Mouse (Mus musculus) cerebellum, adult 11-12 months (tissue): Measurements from ENCODE around the gene Fxr2.
A peak's percentile ranks its signal among the peaks of the same experiment; 100 is the strongest.

Experiments
- DNase-seq: peaks from one replicate; pipeline ENCODE4 v3.0.0; 2022

Fxr2 gene

DNA sequence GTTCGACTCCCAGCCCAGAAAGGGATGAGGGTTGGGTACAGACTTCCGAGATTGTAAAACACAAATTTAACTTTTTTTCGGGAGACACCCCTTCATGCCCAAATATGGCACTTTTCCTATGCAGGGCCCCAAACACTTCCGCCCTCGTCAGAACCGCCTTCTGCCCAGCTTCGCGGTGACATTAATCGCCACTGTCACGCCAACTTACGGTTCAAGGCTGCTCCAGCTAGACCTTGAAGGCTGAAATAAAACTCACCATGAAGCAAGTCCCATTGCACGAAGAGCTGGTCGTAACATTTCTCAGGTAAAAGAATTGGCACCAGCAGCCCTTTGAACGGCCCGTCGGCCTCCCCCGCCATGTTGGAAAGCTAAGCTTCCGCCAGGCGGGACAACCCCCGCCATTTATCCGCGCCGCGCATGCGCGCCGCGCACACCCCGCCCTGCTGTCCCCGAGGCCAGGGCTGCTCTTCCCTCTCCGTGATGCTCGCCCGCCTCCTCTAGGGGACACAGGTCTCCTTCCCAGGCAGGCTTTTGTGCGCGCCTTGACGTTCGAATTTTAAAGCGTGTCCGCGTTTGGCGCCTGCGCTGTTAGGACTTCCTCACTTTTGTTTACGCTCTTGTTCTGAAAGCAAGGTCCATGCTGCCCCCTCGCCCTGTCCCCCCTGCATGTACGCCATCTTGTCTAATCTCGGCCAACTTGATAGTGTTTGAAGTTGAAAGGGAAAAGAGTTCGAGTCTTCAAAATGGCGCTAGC, 29.6 kb downstream of the Fxr2 start, which contains the start of gene Mpdu1:
Gene Mpdu1 (minus strand): TSS at position 430 of the 754 bp plus-strand sequence.
- peak; percentile 98 for DNase-seq

DNA sequence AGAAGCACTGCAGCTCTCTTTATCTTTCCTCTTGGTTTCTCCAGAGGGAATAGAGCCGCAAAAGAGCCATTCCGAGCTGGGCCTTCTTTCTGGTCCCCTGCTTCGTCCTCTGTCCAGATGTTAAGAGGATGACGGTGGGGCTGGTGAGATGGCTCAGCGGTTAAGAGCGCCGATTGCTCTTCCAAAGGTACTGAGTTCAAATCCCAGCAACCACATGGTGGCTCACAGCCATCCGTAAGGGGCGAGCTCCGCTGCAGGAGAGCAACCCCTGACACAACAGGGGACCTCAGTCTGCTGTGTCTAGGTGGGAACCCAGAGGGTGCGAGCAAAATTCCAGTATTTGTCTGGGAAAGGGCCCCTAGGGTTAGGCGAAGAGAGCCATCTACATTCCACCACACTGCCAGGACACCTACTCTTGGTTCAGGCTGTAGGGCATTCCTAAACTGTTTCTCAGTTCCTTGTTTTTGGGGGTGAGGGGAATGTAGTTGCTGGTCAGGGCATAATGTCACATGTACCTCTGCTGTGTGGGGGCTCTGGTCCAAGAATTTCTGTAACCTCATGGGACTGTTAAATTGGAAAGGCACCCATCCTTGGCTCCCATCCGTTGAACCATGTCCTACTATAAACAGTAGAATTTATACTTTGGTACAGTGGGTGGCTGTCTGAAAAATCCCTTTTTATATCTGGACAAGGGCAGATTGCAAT, 30.3 kb downstream of the Fxr2 start:
- peak; percentile 72 for DNase-seq

DNA sequence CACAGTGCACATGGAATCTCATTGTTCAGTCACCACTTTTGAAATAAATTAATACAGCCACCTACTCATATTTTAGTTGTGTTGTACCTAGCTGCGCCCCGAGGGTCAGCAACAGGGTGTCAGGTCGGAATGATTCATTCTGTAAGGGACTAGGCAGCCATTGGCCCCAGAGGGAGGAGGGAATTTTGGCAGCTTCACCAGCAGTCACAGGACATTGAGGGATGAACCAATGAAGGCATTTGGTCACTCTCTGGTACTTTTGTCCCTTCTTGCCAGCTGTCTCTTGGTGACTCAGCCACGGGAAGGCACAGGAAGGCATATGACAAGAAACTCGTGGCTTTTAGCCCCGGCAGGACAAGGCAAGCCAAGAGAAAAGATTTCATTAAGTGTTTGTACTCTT, 31.0 kb downstream of the Fxr2 start:
- peak; percentile 60 for DNase-seq

DNA sequence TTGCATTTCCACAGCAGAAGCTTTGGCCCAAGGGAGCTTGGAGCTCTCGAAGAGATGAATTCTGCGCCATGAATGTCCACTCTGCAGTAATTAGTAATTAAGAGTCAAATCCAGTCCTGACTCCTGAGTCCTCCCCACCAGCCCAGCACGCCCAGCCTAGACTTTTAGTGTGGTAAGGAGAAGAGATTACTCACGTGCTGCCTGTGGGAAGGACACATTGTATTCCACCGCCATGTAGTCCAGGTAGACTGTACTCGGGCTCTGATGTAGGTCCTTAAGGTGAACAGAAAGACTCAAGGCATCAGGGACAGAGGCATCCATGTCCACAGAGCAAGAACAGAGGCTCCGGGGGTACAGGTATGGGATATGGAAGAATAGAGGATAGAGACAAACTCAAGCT, 32.1 kb downstream of the Fxr2 start:
- DNase-seq, result peak; percentile 30

DNA sequence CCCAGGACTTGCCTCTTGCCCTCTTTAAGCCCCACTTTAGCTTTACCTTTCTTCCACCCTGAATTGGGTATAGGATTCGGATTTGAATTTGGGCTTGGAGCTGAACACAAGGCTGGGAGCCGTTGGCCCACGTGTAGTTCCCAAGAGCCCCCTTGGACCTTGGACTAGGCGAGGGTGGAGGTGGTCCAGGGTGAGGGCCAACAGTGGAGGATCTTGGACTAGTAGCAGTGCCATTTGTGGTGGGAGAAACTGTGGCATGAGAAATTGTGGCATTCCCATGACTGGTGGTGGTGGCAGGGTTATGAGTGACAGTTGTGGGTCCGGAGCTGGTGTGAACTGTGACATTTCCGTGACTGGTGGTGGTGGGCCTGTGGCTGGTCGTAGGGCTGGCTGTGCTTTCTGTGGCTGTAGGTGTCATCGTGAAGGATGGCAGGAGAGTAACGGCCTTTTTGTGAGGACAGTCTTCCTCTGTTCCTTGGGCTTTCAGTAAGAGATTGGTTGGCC, 32.7 kb downstream of the Fxr2 start:
- peak; percentile 30 for DNase-seq

DNA sequence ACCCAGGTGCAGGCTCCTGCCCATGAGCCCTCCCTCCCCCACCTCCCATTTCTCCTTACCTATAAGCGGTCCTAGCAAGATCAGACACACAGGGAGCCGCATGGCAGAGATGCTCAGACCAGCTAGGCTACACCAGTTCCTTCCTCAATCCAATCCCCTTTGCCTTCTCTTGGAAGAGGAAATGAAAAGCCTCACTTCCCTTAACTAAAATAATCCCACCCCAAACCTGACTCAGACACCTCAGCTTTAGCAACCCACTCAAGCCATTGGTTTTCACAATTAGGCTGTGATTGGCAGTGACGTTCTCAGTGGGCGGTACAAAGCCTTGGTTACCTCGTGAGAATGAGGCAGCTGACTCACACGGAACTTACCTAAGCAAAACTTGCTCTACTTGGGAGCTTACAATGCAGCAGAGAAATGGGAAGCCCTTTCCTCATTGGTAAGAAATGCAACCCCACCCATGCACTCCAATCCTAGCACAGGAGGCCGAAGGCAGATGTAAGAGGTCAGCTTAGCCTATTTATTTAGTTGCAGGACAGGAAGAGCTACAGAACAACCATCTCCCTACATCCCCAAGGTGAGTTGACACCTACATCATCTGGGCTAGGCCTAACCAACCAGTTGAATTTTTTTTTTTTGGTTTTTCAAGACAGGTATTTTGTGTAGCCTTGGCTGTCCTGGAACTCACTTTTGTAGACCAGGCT, 33.3 kb downstream of the Fxr2 start, which contains the start of gene Cd68:
Gene Cd68 (minus strand): TSS at position 193 of the 704 bp plus-strand sequence.
- DNase-seq, result no peak

DNA sequence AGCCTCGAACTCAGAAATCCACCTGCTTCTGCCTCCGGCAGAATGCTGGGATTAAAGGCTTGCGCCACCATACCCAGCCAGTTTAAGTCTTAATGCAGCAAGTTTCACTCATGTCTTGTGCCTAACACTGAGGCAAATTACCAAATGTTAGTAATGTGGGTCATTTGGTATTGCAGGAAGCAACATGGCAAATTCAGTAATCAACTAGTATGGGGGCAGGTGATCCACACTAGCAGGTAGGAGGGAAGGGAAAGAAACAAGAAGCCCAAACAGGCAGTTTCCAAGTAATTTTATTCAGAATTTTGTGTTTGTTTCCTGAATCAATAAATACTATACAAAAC, 33.8 kb downstream of the Fxr2 start:
- DNase-seq, result no peak

DNA sequence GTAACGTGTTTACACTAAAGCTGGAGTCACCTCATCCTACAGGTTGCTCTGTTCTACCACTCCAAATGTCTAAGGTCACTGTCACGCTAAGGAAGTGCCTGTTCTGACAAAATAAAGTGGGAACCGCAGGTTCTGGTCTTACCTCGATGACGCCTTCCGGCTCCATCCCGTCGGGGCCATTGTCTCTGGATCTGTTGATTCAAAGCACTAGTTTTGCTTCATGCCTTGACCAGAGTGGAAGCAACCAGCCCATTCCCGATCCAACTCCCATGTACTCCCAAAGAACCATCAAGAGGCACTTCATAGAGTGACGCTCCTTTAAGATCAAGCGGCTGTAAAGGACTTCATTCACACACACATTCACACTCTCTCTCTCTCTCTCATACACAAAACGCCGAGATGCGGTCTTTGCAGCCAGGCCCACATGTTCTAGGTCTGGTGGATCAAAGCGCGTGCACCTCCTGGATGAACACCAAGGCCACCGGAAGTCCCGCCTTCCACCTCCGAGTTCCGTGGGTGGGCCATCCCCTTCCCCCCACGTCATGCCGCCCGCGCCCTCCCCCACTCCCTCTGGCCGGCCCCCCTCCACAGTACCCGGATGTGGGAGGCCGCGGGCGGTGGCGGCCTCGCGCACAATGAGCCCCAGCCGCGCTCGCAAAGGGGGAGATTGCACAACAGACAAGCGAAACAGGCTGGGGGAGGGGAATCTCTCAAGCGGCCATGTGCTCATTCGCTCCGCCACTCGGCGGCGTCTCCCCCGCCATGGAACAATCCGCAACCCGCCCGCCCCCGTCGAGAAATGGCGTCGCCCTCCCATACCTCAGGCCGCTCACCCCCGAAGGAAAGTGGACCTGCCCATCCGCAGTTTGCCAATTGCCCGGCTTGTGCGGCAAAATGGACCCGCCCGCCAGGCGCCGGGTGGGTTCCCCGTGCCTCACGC, 38.3 kb downstream of the Fxr2 start:
- DNase-seq, result peak; percentile 97

DNA sequence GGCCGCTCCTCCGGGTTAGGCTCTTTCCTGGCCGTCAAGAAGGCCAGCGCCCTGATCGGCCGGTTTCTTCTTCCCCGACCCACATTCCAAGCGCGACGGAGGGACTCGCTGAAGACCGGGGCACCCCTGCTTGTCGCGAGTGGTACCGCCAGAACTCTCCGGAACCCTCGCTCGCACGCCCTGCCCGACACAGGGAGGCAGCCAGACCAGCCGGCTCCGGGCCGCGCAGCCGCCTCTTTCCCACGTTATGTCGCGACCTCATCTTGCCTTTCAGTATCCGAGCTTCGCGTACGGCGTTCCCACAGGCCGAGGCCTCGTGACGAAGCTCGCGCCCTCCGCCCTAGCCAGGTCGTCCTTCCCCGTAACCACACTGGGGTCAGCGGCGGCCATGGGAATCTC, 38.9 kb downstream of the Fxr2 start:
- no peak for DNase-seq

DNA sequence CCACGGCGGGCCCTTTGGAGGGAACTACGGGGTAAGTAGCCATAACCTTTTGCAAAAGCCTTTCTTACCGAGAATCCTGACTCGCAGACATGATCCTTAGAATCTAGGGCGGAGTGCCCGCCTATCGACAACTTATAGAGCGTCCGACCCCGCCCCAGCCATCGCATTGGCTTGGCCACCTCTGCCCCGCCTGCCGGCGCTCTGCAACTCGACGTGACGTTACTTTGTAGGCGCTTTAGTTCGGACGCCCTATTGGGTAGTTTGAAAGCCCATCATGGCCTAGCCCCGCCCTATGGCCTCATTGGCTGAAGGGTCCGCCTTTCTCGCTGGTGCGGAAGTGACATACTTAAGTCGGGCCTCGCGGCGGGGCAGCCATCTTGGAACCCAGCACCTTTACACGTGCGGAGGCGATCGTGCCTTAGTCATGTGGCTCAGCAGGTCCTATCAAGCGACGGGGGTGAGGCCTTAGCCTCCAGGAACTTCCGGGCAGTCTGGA, 39.5 kb downstream of the Fxr2 start, which contains the start of gene Eif4a1:
Gene Eif4a1 (minus strand): TSS at position 213 of the 496 bp plus-strand sequence.
- peak; percentile 100 for DNase-seq

DNA sequence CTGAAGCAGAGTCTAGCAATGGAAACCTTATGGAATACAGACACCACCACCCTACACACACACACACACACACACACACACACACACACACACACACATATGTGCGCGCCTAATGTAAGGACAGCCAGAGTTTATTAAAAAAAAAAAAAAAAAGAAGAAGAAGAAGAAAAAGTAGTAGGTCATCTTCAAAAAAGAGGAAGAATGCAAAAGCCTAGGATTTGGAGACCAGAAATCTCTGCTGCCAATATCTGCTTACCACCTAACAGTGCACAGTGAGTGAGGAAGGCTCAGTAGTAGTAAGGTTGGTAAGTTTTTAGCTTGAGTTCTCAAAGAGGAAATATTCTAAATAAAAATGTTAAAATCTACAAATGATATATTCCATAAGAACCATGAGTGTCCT, 46.4 kb downstream of the Fxr2 start:
- no peak for DNase-seq

DNA sequence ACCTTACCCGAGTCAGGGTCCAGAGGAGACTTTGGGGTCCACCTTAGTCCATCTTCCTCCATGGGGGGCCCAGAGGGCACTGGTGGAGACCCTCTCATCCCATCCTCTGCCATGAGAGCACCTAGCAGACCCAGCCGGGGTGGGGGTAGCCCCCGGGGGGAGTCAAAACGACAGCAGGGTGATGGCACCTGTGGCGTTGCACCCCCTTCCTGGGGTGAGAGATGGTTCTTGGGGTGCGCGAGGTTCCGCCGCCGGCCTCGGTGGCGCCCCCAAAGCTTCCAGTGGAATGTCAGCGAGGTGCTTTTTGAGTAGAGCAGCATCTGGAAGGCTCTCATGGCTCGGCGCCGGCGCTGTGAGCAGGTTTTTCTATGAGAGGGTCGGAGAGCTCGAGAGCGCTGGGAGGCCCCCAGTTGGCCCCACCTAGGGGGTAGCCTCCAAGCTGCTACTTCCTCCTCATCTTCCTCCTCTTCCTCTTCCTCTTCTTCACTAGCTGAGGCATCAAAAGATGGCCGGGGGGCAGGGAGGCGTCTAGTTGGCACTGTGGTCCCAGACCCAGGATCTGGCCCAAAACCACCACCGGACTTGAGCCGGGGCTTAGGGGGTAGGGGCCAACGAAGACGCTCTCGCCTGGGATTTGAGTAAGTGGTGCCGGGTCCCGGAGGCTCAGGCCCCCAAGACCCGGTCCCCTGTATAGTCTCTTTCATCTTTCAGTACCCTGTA, 47.5 kb downstream of the Fxr2 start:
- peak; percentile 71 for DNase-seq

DNA sequence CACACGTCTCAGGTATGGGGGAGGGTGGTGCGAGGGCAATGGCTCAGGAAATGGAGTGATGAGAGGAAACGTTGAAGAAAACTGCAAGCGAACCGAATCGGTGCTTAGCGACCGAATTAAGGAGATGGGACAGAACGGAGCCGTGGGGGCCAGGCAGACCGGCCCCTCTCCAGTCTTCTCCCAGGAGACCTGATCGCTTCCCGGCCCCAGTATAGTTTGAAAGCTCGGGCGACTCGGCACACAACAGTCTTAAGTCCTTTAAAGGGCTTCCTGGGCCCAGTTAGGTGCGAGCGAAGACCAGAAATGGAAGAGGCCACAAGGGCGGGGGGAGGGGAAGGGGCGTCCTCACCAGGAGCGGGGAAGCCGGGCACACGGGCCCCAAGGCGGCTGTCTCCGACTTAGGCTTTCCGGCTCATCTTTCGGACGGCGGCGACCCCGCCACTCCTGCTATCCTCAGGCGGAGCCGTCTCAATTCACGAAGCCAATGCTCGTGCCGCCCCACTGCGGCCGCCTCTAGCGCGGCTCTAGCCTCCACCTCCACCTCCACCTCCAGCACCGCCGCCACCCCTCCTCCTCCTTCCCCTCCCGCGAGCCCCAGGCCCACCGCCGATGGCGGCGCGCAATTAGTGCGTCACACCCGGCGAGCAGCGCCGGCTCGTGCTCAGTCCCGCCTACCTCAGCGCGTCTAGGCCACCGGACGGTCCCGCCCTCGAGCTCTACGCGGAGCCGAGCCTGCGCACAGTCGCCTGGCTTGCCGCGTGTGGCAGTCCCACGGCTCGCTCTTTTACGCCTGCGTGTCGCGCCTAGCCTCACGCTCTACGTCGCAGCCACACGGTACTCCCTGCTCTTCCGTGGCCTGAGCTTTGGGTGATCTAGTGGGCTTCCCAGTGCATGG, 48.8 kb downstream of the Fxr2 start, which contains the start of gene Senp3:
Gene Senp3 (minus strand): TSS at position 771 of the 895 bp plus-strand sequence.
- peak; percentile 98 for DNase-seq

DNA sequence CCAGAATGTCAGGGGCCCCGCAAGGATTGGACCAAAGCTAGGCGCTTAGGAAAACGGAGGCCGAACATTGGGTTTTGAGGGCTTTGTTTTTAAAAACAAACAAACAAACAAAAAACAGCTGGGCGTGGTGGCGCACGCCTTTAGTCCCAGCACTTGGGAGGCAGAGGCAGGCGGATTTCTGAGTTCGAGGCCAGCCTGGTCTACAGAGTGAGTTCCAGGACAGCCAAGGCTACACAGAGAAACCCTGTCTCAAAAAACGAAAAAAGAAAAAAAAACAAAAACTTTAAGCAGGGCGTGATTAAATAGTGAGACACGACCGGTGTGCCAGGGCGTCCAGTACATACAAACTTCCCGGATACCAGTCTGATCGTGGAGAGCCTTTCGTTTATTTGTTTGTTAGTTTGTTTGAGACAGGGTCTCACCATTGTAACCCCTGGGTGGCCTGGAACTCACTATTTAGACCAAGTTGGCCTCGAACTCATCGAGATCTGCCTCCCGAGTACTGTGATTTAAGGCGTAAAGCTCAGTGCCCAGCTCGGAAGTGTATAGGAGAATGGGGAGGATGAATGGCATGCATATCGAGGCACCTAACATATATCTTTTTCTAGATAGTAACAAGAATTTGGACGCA, 49.5 kb downstream of the Fxr2 start:
- DNase-seq, result no peak

DNA sequence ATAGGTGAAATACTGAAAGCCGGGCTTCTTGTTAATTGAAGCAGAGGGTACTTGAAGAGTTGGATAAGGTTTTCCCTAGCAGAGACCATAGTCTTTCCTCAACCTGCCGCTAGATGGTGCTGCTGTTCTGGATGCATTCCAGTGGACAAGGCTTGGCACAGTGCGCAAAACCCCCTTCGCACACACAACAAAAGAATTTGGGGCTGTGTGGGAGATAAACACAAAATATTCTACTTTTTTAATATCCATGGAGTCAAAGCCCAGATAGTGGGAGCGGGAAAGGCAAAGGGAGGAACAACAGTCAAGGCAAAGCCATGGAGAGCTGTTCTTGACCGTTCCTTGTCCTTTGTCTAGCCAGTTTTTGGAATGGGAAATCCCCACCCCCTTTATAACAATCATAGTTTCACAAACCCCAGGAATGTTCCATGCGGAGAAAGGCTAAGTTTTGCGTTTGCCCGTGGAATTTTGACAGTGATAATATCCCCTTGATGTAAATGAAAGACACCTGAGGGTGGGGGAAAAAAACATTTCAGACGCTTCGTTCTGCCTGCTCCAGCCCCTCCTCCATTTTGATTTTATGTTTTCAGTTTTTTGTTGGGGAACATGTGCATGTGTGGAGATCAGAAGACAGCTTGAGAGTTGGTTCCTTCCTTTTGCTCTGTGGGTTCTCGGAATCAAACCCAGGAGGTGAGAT, 50.2 kb downstream of the Fxr2 start:
- peak; percentile 82 for DNase-seq

DNA sequence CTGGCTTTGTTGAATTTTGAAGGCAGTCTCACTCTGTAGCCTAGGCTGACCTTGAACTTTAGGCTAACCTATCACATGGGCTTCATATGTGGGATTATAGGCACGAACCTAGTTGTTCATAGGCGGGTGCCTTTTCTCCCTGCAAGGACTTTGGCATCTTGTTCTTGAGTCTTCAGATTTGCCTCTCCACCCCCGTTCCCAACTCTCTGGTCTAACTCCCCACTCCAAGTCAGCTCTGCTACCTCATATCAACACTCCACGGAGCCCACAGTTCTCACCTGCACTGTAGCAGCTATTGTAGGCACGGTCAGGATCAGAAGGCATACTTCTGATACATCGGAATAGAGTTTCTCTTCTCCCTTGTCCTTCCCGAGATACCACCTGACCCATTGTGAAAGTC, 50.8 kb downstream of the Fxr2 start:
- no peak for DNase-seq

DNA sequence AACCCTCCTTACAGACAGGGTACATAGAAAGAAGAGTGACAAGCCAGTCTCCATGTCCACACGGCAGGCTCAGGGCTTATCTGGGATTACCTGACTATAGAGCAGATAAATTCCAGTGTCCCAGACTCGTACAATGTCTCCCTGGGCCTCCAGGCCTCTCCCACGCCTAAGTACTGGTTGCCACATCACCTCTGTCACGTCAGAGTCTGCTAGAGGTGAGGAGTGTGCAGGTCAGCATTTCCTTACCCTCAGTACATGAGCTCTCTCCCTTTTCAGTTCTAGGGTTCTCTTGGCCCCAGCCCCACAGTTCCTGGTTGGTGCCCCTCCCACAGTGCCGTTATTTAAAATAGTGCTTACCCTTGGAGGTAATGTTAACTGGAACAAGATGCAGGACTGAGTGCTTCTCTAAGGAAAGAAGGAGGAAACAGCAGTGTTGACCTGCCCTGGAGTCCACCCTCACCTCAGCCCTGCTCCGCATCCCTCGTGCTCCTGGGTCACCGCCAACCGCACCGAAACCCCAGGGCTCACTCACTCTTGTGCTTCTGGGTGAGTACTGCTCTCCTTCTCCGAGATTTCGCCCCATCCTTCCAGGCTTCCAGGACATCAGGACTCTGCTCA, 51.4 kb downstream of the Fxr2 start:
- peak; percentile 59 for DNase-seq

DNA sequence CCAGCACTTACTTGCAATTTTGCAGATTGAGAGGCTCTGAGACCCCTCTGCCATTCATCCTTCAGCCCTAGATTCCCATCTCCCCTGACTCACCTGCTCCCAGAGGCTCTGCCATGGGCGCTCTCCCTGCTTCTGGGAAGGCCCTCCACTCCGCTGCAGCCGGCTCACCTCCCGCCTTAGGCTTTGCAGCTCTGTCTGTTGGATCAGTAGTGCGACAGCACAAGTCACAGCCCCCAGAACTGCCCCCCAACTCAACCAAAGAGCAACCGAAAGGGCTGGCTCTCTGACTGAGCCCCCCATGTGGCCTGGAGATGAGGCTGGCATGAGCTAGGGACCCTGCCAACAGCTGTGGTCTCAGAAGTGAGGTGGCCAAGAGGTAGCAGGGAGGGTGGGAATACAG, 52.1 kb downstream of the Fxr2 start:
- DNase-seq, result peak; percentile 58
